Mouse (Mus musculus): ENCODE results near the gene Olfr1416.

Gene Olfr1416

GRCm38 (mm10) chr1:92432098-92432497 is 52.8 kb downstream of the Olfr1416 start:
- no peak for DNase-seq (ENCODE audit: low read depth, low spot score)

GRCm38 (mm10) chr1:92431420-92431819 is 53.5 kb downstream of the Olfr1416 start:
- no peak for DNase-seq (ENCODE audit: low read depth, low spot score)

- no peak for DNase-seq (ENCODE audit: low read depth, low spot score)
Measured at GRCm38 (mm10) chr1:92430991-92431390, 53.9 kb downstream of the Olfr1416 start.
